16 mouse cellular contexts compared by ENCODE assay signal in genomic region chr12:80218045-80218611, GRCm38 (mm10). TPM values are rescaled to one million over a fixed set of nuclear protein-coding genes. Genes with fewer than 3 reads are reported as not detected.
DNase-seq lines count a peak whose midpoint lies in the region; ATAC-seq and TF ChIP-seq lines count a peak whose summit lies in the region.
"Had no signal": no experiment of that assay in that cellular context is flagged by ENCODE, and none has a peak within 500 bp of the region (broad histone marks: within the 10 kb centered on the region; RNA-seq: fewer than 3 reads in every experiment).

No protein-coding gene starts in this region.

- H3K4me3 ChIP-seq in kidney, embryonic 15.5 days (replicated peaks): no peak overlapping the region
- H3K4me3 ChIP-seq in layer of hippocampus, adult 2 months: no peak overlapping the region
- H3K4me3 ChIP-seq in forebrain, postnatal 0 days (ENCODE audit: low read depth, low read length): no peak overlapping the region
- H3K4me3 ChIP-seq: limb, embryonic 12.5 days; neural tube, embryonic 13.5 days had no signal

- no peak for DNase-seq in kidney, postnatal 4 days
- DNase-seq in NIH3T3 (ENCODE audit: low read depth): peak; percentile 13
- peak; percentile 35 for DNase-seq in heart, postnatal 4 days
- DNase-seq in adrenal gland, adult 8-10 months: no peak
- no peak for DNase-seq in layer of hippocampus, adult 2 months (ENCODE audit: low spot score in 2 of 2)
- DNase-seq in forebrain, postnatal 0 days: no peak
- DNase-seq: cerebellum, postnatal 25 days; right cerebral cortex, adult 18-20 months had no signal

- TF ChIP-seq CTCF in layer of hippocampus, adult 2 months (conservative IDR thresholded peaks at IDR 0.05): no peak
- TF ChIP-seq CTCF in forebrain, postnatal 0 days (IDR thresholded peaks at IDR 0.05; ENCODE audit: low read depth): no peak

- H3K4me2 ChIP-seq in kidney, embryonic 15.5 days: no peak overlapping the region
- H3K4me2 ChIP-seq in forebrain, postnatal 0 days (ENCODE audit: low read depth): no peak overlapping the region
- H3K4me2 ChIP-seq: hindbrain, embryonic 14.5 days; limb, embryonic 12.5 days; midbrain, embryonic 11.5 days; neural tube, embryonic 13.5 days had no signal

- no peak overlapping the region for H3K9ac ChIP-seq in kidney, embryonic 15.5 days
- H3K9ac ChIP-seq in forebrain, postnatal 0 days: no peak overlapping the region
- H3K9ac ChIP-seq: hindbrain, embryonic 14.5 days; limb, embryonic 12.5 days; neural tube, embryonic 13.5 days had no signal

- peaks cover 5% of the 10 kb centered on the region; the same call in 1 of the 2 replicates for H3K36me3 ChIP-seq in kidney, embryonic 15.5 days
- no peaks in the 10 kb centered on the region for H3K36me3 ChIP-seq in forebrain, postnatal 0 days (ENCODE audit: insufficient read depth)
- H3K36me3 ChIP-seq: limb, embryonic 12.5 days; neural tube, embryonic 13.5 days had no signal

- WGBS in kidney, embryonic 15.5 days: 72% methylated on average over 4 of the region's 4 CpGs
- 89% methylated on average over 4 of the region's 4 CpGs for WGBS in forebrain, postnatal 0 days

- H3K4me1 ChIP-seq in kidney, embryonic 15.5 days: peaks cover 91% of the 10 kb centered on the region
- 0 out of 2 replicates have a peak, but pooled peaks cover 4% of the 10 kb centered on the region for H3K4me1 ChIP-seq in forebrain, postnatal 0 days (ENCODE audit: insufficient read depth)

- no peak for ATAC-seq in kidney, embryonic 15.5 days (replicated peaks; ENCODE audit: low FRiP score)
- peak; percentile 25; the same call in 1 of the 2 replicates for ATAC-seq in megakaryocyte progenitor cell, adult 5-6 weeks (replicated peaks; ENCODE audit: poor library complexity)
- no peak for ATAC-seq in forebrain, postnatal 0 days
- ATAC-seq: activated CD4-positive, CD25-positive, alpha-beta regulatory T cell, adult 4 months had no signal

- peak overlapping the region; percentile 84 for H3K27ac ChIP-seq in kidney, embryonic 15.5 days
- H3K27ac ChIP-seq in layer of hippocampus, adult 2 months: no peak overlapping the region
- H3K27ac ChIP-seq in forebrain, postnatal 0 days (ENCODE audit: low read depth, low read length): no peak overlapping the region
- H3K27ac ChIP-seq: hindbrain, embryonic 14.5 days; neural tube, embryonic 13.5 days had no signal

- H3K9me3 ChIP-seq in kidney, embryonic 15.5 days (replicated peaks): no peaks in the 10 kb centered on the region
- no peaks in the 10 kb centered on the region for H3K9me3 ChIP-seq in forebrain, postnatal 0 days (ENCODE audit: low read length)
- H3K9me3 ChIP-seq: limb, embryonic 12.5 days; neural tube, embryonic 13.5 days had no signal

- H3K27me3 ChIP-seq in kidney, embryonic 15.5 days: no peaks in the 10 kb centered on the region
- H3K27me3 ChIP-seq in forebrain, postnatal 0 days (ENCODE audit: insufficient read depth, low read length): no peaks in the 10 kb centered on the region
- H3K27me3 ChIP-seq: CH12.LX; limb, embryonic 12.5 days; neural tube, embryonic 13.5 days had no signal

RNA-seq across cellular contexts. Expression of gene Actn1, which starts 42.0 kb away (rescaled TPM):
- 46.0 and 47.6 TPM in 2 replicates for polyA plus RNA-seq in kidney, embryonic 15.5 days (2015; fragmentation: Nextera tagmentation; extraction: Ambion mirVana)
- total RNA-seq in heart, postnatal 4 days (2021): 100 to 1,000 TPM; 114 to 116 TPM
- 14.8 and 17.2 TPM in 2 replicates for total RNA-seq in megakaryocyte progenitor cell, adult 5-6 weeks (2015)
- 17.8 and 19.4 TPM in 2 replicates for total RNA-seq in megakaryocyte progenitor cell, adult 5-6 weeks (2017)
- 10 to 100 TPM; 35.5 to 51.7 (median 44.4) TPM for total RNA-seq in adrenal gland, adult 8-10 months (2022)
- total RNA-seq in layer of hippocampus, adult 2 months (2021): 100 to 1,000 TPM in 1 of 2 experiments, 10 to 100 TPM in 1; 91.0 to 103 TPM
- 15.4 and 19.1 TPM in 2 replicates for total RNA-seq in forebrain, postnatal 0 days (2014; rRNA removed)
- polyA plus RNA-seq in forebrain, postnatal 0 days (2015; fragmentation: Nextera tagmentation; extraction: Ambion mirVana): 4.9 and 6.7 TPM in 2 replicates

Comparison
In these comparisons a context has a peak if more than half of its experiments do, and no peak if none do; other contexts are left out.
1. DNase-seq: peak in NIH3T3 (single experiment) and heart, postnatal 4 days (single experiment); none in kidney, postnatal 4 days (0 of 2), adrenal gland, adult 8-10 months (single experiment), layer of hippocampus, adult 2 months (0 of 2) and forebrain, postnatal 0 days (single experiment).